Mouse (Mus musculus): Measurements from ENCODE around the gene Cd44. TPM values are rescaled to one million over a fixed set of nuclear protein-coding genes. Genes with fewer than 3 reads are reported as not detected.
A peak's percentile ranks its signal among the peaks of the same experiment; 100 is the strongest.

The Cd44 gene
- polyA plus RNA-seq, 1 experiment: 19.3 TPM

DNA sequence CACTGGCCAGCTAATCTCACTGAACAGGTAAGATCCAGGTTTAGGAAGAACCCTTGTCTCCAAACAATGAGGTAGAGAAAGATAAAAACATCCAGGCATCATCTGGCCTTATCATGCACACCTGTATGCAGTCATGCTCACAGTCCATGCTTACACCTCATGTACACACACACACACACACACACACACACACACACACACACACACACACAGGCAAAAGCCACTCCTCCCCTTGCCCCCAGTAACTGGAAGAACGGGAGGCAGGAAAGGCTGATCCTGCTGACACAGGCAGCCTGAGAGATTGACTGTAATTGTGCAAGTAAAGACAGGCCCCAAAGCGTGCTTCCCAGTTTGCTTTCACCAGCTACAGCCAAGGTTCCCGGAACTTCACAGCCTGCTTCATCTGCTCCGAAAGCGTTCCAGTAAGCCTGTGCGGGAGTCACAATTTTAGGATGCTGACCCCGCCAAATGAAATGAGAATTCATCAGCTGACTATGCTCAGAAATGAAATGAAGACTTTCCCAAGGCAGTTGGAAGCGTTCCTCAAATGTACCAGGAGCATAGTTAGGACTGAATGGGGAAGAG lies 19.4 kb downstream of the Cd44 start:
- 92% methylated on average over 8 of the region's 8 CpGs for WGBS
- H3K27ac ChIP-seq (ENCODE audit: control insufficient read depth, insufficient read depth, low read length): no peak overlapping the region
- TF ChIP-seq POLR2A (IDR thresholded peaks at IDR 0.05; ENCODE audit: control insufficient read depth, extremely low read depth, insufficient read depth, low read length, poor library complexity) (no peak), CTCF (IDR thresholded peaks at IDR 0.05; ENCODE audit: borderline replicate concordance, control insufficient read depth, extremely low read depth, insufficient read depth, low read length, poor library complexity) (no peak)
- no peaks in the 10 kb centered on the region for H3K27me3 ChIP-seq (ENCODE audit: control insufficient read depth, insufficient read depth, low read length)
- H3K4me3 ChIP-seq (ENCODE audit: control insufficient read depth, insufficient read depth, low read length): no peak overlapping the region
- H3K36me3 ChIP-seq (ENCODE audit: control insufficient read depth, insufficient read depth, low read length): no peaks in the 10 kb centered on the region
- no peaks in the 10 kb centered on the region for H3K4me1 ChIP-seq (replicated peaks; ENCODE audit: control insufficient read depth, insufficient read depth, low read length)
- DNase-seq: no peak

- WGBS: 86% methylated on average over 2 of the region's 2 CpGs
- H3K27ac ChIP-seq (ENCODE audit: control insufficient read depth, insufficient read depth, low read length): no peak overlapping the region
- H3K4me3 ChIP-seq (ENCODE audit: control insufficient read depth, insufficient read depth, low read length): no peak overlapping the region
- no peaks in the 10 kb centered on the region for H3K27me3 ChIP-seq (ENCODE audit: control insufficient read depth, insufficient read depth, low read length)
- peaks cover 16% of the 10 kb centered on the region for H3K4me1 ChIP-seq (replicated peaks; ENCODE audit: control insufficient read depth, insufficient read depth, low read length)
- no peaks in the 10 kb centered on the region for H3K36me3 ChIP-seq (ENCODE audit: control insufficient read depth, insufficient read depth, low read length)
- TF ChIP-seq CTCF (IDR thresholded peaks at IDR 0.05; ENCODE audit: borderline replicate concordance, control insufficient read depth, extremely low read depth, insufficient read depth, low read length, poor library complexity): no peak
- TF ChIP-seq POLR2A (IDR thresholded peaks at IDR 0.05; ENCODE audit: control insufficient read depth, extremely low read depth, insufficient read depth, low read length, poor library complexity): no peak
- DNase-seq: no peak
Observed at GRCm38 (mm10) chr2:102878513-102878912, 23.0 kb downstream of the Cd44 start.

DNA sequence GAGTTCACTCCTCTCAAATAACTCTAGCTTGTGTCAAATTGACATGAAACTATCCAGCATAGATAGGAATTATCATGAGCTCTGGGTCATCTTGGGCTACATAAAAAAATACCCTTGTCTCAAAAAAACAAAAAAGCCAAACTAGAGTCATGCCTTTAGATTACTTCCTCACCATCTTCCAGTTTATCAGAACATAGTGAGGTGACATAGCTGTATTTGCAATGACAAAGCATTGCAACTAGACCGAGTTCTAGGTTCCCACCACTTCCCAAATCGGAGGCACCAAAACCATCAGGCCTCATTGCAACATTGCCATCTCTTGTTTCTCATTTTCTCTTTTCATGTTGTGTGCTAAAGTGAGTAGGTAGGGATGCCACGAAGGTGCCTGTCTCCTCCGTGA lies 24.0 kb downstream of the Cd44 start:
- DNase-seq: no peak
- Histone ChIP-seq H3K4me3 (ENCODE audit: control insufficient read depth, insufficient read depth, low read length) (no peak overlapping the region), H3K27ac (ENCODE audit: control insufficient read depth, insufficient read depth, low read length) (no peak overlapping the region), H3K4me1 (replicated peaks; ENCODE audit: control insufficient read depth, insufficient read depth, low read length) (peaks cover 20% of the 10 kb centered on the region), H3K36me3 (ENCODE audit: control insufficient read depth, insufficient read depth, low read length) (no peaks in the 10 kb centered on the region), H3K27me3 (ENCODE audit: control insufficient read depth, insufficient read depth, low read length) (no peaks in the 10 kb centered on the region)
- TF ChIP-seq POLR2A (IDR thresholded peaks at IDR 0.05; ENCODE audit: control insufficient read depth, extremely low read depth, insufficient read depth, low read length, poor library complexity) (no peak), CTCF (IDR thresholded peaks at IDR 0.05; ENCODE audit: borderline replicate concordance, control insufficient read depth, extremely low read depth, insufficient read depth, low read length, poor library complexity) (no peak)
- WGBS: 84% methylated on average over 4 of the region's 4 CpGs

DNA sequence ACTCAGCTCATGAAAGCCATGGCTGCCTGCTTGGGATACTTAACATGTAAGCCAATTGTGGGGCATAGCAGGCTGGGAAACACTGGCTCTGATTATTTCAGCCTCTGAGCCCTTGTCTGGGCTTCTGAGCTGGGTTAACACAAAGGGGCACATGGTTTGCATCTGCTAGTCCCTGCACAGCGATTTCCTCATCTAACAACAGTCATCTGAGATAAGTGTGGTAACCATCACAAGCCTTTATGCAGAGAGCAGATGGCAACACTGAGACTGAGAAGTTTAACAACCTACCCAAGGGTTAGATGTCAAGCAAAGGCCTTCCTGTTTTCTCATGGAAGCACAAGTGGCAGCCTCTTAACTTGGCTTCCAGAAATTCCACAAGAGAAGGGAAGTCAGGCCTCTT lies 25.3 kb downstream of the Cd44 start:
- Histone ChIP-seq H3K27me3 (ENCODE audit: control insufficient read depth, insufficient read depth, low read length) (no peaks in the 10 kb centered on the region), H3K36me3 (ENCODE audit: control insufficient read depth, insufficient read depth, low read length) (no peaks in the 10 kb centered on the region), H3K4me3 (ENCODE audit: control insufficient read depth, insufficient read depth, low read length) (no peak overlapping the region), H3K4me1 (replicated peaks; ENCODE audit: control insufficient read depth, insufficient read depth, low read length) (peaks cover 20% of the 10 kb centered on the region), H3K27ac (ENCODE audit: control insufficient read depth, insufficient read depth, low read length) (no peak overlapping the region; the same call in 1 of the 2 replicates)
- TF ChIP-seq CTCF (IDR thresholded peaks at IDR 0.05; ENCODE audit: borderline replicate concordance, control insufficient read depth, extremely low read depth, insufficient read depth, low read length, poor library complexity) (no peak), POLR2A (IDR thresholded peaks at IDR 0.05; ENCODE audit: control insufficient read depth, extremely low read depth, insufficient read depth, low read length, poor library complexity) (no peak)
- WGBS: 15% methylated on average over 1 of the region's 1 CpGs
- no peak for DNase-seq

- Histone ChIP-seq H3K27me3 (ENCODE audit: control insufficient read depth, insufficient read depth, low read length) (no peaks in the 10 kb centered on the region), H3K4me1 (replicated peaks; ENCODE audit: control insufficient read depth, insufficient read depth, low read length) (peaks cover 23% of the 10 kb centered on the region), H3K36me3 (ENCODE audit: control insufficient read depth, insufficient read depth, low read length) (no peaks in the 10 kb centered on the region), H3K4me3 (ENCODE audit: control insufficient read depth, insufficient read depth, low read length) (no peak overlapping the region), H3K27ac (ENCODE audit: control insufficient read depth, insufficient read depth, low read length) (no peak overlapping the region)
- WGBS: 6% methylated on average over 4 of the region's 4 CpGs
- TF ChIP-seq CTCF (IDR thresholded peaks at IDR 0.05; ENCODE audit: borderline replicate concordance, control insufficient read depth, extremely low read depth, insufficient read depth, low read length, poor library complexity) (no peak), POLR2A (IDR thresholded peaks at IDR 0.05; ENCODE audit: control insufficient read depth, extremely low read depth, insufficient read depth, low read length, poor library complexity) (no peak)
- DNase-seq: peak; percentile 40
Observed at GRCm38 (mm10) chr2:102873848-102874247, 27.6 kb downstream of the Cd44 start.

- H3K36me3 ChIP-seq (ENCODE audit: control insufficient read depth, insufficient read depth, low read length): no peaks in the 10 kb centered on the region
- 99% methylated on average over 4 of the region's 4 CpGs for WGBS
Observed at GRCm38 (mm10) chr2:102873194-102873593, 28.3 kb downstream of the Cd44 start.

GRCm38 (mm10) chr2:102872436-102872835 lies 29.0 kb downstream of the Cd44 start:
- peaks cover 28% of the 10 kb centered on the region for H3K4me1 ChIP-seq (replicated peaks; ENCODE audit: control insufficient read depth, insufficient read depth, low read length)
- H3K27ac ChIP-seq (ENCODE audit: control insufficient read depth, insufficient read depth, low read length): no peak overlapping the region
- TF ChIP-seq CTCF (IDR thresholded peaks at IDR 0.05; ENCODE audit: borderline replicate concordance, control insufficient read depth, extremely low read depth, insufficient read depth, low read length, poor library complexity): no peak
- no peak for TF ChIP-seq POLR2A (IDR thresholded peaks at IDR 0.05; ENCODE audit: control insufficient read depth, extremely low read depth, insufficient read depth, low read length, poor library complexity)
- no peak overlapping the region for H3K4me3 ChIP-seq (ENCODE audit: control insufficient read depth, insufficient read depth, low read length)
- H3K36me3 ChIP-seq (ENCODE audit: control insufficient read depth, insufficient read depth, low read length): no peaks in the 10 kb centered on the region
- no peaks in the 10 kb centered on the region for H3K27me3 ChIP-seq (ENCODE audit: control insufficient read depth, insufficient read depth, low read length)
- 94% methylated on average over 2 of the region's 2 CpGs for WGBS
- no peak for DNase-seq

More at GRCm38 (mm10) chr2:102873194-102873593, 28.3 kb downstream of the Cd44 start:
- no peak overlapping the region for H3K4me3 ChIP-seq (ENCODE audit: control insufficient read depth, insufficient read depth, low read length)
- no peaks in the 10 kb centered on the region for H3K27me3 ChIP-seq (ENCODE audit: control insufficient read depth, insufficient read depth, low read length)
- TF ChIP-seq CTCF (IDR thresholded peaks at IDR 0.05; ENCODE audit: borderline replicate concordance, control insufficient read depth, extremely low read depth, insufficient read depth, low read length, poor library complexity) (no peak), POLR2A (IDR thresholded peaks at IDR 0.05; ENCODE audit: control insufficient read depth, extremely low read depth, insufficient read depth, low read length, poor library complexity) (no peak)
- no peak for DNase-seq
- peaks cover 28% of the 10 kb centered on the region for H3K4me1 ChIP-seq (replicated peaks; ENCODE audit: control insufficient read depth, insufficient read depth, low read length)
- no peak overlapping the region for H3K27ac ChIP-seq (ENCODE audit: control insufficient read depth, insufficient read depth, low read length)

Data from thymus, adult 2 months (tissue).